Mouse (Mus musculus) right cerebral cortex, adult 18-20 months (tissue): ENCODE data around the gene 4930412O13Rik.

Experiments used
- DNase-seq: peaks from one replicate; pipeline ENCODE4 v3.0.0; 2022; ENCODE audit warnings: mixed read lengths

Gene 4930412O13Rik

DNA sequence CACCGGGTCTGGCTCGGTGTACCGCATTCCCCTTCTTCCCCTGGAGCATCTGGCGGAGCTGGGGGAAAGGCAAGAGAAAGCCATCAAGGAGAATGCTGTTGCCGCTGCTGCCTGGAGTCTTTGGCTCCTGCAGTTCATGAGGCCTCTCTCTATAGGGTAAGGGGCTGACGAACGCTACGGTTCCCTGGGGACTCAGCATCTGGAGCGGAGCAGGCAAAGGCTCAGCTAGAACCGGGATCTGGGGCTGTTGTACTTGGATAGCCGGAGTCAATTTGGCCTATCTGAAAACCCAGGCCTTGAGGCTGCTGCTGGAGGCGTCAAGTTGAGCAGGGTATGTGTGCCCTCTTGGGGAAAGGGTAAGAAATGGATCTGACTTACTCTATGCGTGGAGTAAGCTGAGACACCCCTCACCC is 565 bp downstream of the 4930412O13Rik start:
- DNase-seq, result no peak

DNA sequence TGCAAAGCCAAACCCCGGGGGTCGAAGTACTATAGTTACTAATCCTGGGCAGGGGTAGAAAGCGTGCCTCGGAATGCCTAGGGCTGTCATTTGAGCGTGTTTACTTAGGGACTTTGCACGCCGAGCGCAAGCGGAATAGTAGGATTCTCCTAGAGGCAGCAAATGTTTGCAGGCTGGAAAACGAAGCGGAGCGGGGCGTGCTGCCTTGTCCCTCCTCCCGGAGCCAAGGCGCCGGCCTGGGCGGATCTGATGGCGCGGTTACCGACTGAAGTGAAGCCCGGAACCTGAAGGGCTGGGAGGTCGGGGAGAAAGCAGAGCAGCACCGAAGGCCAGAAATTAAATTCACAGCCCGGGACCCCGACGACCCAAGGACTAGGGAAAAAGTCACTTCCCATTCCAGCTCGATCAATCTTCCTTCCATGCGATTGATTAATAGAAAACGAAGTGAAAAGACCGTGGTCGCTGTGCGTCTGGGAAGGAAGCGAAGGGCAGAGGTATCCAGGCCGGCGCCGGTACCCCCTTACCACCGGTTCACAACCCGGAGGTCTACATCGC is 1.4 kb downstream of the 4930412O13Rik start:
- DNase-seq, result no peak

DNA sequence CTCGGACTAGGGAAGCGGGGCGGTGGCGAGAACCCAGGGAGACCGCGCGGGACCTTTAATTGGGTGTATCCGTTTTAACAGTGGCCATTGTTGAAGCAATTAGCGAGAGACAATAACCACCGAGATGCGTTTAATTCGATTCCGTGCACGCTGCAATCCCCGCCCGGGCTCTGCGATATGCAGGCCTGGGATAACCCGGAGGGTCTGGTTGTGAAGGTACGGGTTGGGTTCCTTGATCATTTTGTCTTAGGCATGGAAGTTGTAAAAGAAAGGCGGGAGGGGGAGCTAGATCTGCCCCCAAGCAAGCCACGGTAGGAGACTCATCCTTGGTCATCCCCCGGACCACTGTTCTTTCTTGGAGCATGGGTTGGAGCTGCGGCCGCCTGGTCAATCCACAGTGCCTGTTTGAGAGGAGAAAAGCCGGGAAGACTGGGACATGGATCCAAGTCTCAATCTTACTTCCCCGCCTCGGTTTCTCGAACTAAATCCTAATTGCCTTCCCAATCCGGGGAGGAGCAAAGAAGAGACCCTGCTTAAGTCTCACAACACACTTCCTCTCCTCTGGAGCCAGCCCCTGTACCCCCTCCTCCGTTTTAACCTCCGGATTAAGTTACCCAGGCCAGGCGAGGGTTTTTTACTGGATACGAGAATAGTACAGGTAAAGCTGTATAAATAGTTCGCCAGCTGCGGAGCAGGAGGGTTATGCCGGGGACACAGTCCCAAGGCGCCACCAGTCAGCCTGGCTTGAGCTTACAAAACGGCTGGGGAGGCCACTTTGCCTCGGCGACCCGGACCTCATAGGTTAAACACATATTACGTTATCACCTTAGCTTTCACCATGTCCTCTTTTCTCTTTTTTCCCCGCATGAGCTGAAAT is 2.1 kb downstream of the 4930412O13Rik start:
- DNase-seq, result no peak

DNA sequence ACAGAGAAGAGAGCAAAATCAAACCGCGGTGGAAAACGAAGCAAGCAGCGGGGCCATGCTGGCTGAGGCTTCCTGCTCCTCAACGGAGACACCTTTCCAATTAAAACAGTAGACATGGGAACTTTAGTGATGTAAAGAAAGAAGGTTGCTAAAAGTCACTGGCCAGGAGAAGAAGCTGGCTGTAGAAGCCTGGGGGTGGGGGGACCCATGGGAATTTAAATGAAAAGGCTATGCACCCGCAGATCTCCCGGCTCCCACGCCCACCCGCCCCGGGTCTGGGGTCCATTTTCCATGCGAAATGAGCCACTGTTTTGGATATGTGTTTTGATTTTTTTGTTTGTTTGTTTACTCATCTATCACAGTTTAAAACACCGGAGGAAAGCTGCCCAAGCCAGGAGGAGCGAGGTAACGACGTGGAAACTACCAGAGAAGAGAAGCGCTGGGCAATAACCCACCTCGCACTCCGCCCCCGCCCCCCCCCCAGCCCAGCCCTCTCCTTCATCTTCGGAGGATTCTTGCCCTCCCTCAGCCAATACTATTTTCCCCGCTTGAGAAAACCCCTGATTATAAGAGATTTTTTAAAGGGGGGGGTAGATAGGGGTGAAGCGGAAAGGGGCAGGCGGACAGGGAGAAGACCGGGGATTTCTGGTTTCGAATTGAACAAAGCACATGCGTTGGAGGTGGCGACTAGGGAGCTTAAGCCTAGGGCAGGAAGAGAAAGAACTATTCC is 2.9 kb downstream of the 4930412O13Rik start:
- DNase-seq, result no peak

DNA sequence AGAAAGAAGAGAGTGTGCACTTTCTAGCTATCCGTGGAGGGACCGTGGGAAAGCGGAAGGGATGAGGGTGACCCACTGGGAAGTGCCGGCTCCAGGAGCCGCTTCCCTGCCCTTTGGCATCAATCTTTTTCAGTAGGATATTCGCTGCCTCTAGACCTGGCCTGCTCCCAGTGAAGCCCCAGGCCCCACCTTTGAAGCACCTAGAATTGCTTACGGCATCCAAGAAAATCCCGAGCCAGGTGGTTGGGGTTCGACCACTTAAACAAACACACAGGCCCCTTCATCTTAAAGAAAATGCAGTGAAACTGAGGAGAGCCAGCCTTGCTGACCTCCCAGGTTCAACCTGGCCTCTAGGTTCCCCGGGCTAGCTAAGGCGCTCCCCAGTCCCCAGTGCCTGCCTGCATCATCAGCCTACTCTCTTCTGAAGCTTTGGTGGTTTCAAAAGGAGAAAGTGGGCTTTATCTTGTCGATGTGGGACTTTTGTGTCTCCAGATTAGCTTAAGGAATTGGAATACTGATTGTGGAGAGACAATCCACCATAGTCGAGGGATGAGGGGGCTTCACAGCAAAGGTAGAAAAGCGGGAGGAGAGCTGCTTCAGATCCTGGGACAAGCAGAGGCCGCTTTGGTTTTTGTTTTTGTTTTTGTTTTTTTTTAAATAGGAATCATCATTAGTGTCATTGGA is 3.6 kb downstream of the 4930412O13Rik start:
- no peak for DNase-seq

DNA sequence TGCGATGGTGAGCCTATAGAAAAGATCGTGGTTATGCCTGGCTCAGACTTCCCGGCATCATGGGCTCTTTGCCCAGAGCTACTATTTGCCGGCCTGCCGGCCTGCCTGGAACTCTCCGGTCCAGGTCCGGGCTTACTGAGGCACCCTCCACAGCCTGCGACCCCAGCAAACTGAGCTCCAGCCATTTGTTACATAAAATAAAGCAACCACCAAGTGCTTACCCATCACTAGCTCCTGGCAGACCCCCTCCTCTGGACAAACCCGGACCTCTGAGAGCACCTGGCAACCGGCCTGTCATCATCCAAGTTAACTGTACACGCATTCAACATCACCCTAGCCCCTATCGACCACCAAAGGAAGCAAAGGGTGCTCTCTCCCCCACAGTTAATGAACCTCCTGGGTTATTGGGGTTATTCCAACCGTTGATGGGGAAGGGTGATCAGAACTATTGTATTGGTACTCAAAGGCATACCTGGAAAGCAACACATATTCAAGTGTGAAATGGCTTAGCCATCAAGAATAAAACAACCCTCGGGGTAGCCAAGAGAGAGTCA is 4.2 kb downstream of the 4930412O13Rik start:
- DNase-seq, result no peak

DNA sequence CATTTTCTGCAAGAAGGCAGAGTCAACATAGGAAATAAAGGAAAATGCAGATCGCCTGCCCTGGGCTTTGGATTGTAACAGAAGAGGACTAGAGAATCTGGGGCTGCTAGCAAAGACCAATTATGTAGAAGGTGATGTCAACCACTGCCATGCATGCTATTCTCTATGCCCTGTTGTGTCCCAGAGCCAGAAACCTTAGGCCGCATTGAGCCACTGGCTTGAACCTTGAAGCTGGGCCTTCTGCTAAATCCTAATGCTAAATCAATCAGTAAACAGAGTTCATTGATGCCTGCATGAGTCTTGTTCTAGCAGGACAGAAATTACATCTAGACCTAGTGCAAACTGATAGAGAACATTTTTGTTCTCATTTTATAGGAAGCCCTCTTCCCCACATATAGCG is 5.0 kb downstream of the 4930412O13Rik start:
- no peak for DNase-seq

DNA sequence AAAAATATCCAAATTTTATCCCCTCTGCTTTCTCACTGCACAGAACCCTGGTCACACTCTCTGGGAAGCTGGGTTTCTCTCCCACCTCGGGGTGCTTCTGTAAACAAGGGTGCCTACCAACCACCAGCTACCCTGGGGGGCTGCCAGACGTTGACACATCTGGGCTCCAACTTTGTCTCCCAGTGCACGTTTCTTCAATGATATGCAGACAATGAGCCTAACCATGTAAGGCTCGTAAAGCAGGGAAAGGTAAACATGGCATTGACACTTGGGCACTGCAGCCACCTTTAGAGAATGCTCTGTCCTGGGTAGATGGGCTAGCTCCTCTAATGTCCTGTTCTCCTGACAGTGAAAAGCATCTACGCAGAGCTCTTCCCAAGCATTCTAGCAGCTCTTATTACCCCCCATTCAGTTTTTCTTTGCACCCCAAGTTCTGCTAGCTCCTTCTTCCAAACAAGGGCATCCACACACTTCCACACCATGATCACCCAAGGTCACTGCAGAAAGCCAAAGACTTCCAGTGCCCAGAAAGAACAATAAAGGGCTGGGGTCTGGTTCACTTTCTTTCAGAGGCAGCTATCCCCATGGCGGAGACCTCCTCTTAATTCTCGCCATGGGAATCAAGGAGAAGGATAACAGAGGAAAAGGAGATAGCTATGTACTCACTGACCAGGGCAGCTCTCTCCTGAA is 6.0 kb downstream of the 4930412O13Rik start:
- DNase-seq, result no peak

DNA sequence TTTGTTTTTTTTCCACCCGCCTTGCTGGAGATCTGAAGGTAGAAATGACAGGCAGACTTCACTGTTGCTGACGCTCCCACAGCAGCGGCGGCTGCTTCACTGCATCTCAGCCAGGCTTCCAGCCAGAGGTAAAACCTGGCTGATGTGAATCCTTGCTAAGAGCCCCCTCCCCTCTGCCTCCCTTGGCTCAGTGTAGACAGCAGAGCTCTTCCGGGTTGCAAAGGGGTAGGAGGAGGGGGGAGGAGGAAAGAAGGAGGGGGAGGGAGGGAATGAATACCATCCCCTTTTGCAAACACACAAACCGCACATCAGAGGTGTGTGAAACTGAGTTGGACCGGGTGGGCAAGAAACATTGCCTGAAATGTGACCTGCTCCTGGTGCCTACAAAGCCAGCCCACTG is 6.6 kb downstream of the 4930412O13Rik start:
- DNase-seq, result no peak

DNA sequence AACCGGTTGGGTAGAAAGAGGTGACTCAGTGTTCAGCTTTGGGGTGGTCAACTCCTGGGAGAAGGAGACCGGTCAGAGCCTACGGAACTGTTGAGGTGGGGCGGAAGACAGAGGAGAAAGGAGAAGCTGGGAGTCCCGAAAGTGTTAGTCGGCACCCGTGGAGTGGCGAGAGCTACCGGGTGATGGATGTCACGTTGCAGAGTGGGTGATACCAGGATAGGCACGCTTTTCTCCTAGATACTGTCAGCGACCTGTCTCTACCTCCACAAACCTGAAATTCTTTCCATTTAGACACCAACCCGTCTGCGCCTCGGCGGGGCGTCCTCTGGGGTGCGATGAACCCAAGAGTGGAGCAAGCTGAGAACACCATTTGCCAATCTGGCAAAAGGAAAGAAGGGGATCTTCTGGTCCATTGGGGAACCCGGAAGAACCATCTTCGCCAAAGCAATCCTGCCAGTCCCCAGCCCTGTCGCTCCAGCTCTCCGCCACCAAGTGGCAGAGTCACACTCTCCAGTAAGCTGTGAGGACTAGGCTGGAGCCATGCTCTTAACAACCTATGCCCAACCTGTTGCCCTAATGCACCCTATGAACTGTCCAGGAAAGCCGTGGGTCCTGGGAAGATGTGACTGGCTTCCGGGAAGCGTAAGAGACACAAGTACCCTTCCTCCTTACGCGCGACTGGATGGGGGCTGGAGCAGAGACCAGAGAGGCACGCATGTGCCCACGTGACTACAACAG is 8.0 kb downstream of the 4930412O13Rik start, which contains the start of gene 9230102O04Rik:
9230102O04Rik (minus strand) TSS at position 628 of the 738 bp plus-strand sequence.
- DNase-seq, result no peak

DNA sequence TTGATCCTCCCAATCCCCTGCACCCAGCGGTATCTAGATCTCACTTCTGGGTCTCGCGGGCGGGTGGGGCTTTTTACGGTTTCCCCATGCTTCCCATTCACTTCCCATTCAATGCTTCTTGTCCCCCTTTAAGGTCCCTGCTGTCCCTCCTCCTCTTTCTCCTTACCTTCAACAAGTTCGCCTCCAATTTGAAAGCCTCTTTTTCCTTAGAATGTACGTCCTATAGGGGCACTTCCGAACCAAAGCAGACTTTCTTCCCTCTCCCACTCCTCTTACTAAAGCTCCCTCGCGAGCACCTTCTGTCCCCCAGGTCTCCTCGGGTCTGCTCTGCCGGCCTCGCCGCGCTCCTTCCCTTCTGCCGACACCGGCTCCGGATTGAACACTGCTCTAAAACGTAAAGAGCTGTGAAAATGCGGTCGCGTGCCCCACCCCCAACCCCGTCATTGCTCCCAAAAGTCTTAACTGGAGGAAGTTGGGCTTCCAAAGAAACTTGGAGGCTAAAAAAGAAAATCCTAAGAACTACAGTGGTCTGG is 8.7 kb downstream of the 4930412O13Rik start, which contains the start of gene Gata3:
Gata3 (minus strand) TSS at position 384 of the 533 bp plus-strand sequence.
- no peak for DNase-seq

DNA sequence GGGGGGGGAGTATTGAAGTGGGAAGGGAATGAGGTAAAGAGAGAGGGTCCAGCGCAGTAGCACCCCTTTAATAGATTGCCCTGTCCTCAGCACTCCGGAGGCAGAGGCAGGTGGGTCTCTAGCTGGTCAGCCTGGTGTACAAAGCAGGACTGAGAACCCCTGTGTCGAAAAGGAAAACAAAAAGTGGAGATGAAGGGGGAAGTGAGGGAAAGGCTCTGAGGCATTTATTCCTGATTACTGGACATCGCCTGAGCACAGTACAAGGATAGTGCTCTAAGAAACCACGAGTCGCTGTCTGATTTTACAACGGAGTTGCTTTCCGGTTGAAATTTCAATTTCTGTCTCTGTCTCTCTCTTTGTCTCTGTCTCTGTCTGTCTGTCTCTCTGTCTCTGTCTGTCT is 9.2 kb downstream of the 4930412O13Rik start:
- DNase-seq, result no peak

DNA sequence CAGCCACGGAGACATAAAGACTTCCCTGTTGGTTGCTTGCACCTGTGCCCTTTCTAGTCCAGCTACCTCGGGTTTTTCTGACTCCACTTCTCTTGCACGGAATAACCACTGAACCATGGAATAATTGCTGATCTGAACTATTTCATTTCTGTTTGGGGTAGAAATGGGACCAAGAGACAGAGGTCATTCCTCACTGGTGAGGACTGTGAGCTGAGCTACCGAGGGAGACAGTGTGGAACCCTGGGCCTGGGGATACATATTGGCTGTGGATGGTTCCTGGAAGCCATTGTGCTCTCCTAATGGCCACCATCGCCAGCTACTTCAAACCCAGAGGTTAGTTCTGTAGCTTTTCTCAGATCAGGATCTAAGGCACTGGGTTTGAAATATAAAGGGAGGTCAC is 9.9 kb downstream of the 4930412O13Rik start:
- DNase-seq, result no peak

DNA sequence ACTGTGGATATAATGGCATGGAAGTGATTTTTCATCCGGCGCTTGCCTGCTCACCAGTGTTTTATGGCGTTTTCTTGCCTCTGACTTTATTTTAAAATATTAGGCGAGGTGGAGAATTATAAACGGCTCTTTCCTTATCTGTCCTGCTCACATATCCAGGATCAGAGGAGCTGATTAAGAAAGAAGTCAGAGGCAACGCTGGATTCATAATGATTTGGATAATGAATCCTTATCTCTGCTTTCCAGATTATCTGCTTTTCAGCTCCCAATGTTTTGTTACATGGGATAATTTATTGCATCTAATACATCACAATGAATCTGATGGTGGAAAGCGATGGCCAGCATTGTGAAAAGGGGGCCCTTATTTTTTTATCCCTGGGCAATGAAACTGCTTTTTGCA is 11.5 kb downstream of the 4930412O13Rik start:
- DNase-seq, result no peak

DNA sequence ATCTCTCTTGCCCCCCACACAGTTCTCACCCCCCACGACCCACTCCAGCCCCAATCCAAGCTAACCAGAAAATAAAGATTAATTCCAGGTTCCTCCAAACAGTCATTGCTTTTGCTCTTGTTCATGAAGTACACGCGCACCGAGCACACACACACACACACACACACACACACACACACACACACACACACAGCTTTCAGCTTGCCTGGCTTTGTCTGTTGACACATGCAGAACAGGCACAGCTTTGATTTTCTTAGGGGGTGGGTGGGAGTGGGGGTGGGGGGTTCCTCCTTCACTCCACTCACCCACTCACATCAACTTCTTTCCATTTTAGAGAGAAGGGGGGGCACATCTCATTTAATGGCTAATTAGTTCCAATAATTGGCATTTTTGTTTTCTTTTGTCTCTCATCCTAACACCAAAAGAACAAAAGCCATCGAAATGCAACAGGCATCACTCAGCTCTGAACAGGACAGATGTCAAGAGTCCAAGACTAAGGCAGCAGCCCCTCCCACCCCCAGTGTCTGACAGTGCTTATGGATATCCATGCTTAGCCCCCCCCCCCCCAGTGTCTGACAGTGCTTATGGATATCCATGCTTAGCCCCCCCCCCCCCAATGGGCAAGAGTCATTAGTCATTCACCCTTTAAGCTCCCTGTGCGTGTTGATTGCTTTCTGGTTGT is 12.4 kb downstream of the 4930412O13Rik start:
- no peak for DNase-seq

DNA sequence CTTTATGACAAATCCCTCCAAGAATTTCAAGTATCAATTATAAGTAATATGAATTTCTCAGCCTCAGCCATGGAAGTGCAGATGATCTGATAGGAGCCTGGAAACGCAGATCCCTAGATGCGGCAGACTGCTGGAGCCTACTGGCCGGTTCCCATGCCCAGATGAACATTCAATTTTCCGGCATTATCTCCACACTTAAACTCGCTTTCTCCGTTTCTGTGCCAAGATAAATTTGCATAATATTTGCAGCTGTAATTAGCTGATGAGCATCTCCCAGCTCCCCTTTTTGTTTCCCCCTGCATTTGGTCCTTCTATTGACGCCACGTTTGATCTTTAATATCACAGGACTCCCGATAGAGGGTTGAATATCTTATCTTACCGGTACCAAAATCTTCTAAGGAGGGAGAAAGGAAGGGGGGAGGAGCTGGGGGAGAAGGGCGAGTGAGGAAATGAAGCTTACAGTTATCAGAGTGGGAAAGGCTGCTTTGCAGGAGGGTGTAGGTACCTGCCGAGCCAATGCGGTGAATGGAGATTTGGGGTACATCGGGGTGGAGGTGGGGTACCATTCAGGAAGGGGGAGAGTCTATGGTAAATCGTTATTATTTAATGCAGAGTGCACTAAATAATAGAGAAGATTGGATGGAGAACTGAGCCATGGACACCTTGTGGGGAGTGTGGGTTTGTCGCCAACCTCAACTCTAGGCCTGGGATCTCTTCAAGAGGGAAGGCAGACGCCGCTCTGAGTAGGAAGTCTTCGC is 14.0 kb downstream of the 4930412O13Rik start:
- DNase-seq, result no peak

DNA sequence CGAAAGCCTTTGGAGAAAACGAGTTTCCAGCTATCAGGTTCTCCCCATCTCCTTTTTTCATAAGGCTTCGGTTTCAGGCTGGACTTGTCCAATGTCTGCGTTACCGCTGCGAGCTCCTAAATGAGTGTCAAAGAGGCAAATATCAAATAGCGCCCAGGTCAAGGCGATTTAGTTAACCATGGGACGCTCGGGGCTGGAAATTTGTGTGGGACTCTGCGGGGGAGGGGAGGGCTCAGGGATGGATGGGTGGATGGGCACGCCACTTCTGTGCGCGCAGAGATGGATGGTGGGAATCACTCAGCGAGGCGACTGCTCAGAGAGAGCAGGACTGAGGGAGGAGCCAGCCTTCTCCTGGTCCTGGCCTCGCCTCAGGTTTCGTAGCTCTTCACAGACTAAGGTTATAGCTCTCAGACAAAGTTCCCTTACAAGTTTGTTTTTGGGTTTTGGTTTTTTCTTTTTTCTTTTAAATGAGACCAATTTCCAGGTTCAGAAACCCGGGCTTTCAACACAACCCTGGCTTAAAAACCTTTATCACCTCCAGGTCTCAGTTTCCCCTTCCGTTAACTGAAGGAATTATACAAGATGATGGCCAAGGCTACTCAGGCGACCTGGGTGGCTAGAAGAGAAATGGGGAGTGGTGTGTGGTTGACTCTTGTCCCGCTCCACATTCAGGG is 15.2 kb downstream of the 4930412O13Rik start:
- DNase-seq, result no peak

DNA sequence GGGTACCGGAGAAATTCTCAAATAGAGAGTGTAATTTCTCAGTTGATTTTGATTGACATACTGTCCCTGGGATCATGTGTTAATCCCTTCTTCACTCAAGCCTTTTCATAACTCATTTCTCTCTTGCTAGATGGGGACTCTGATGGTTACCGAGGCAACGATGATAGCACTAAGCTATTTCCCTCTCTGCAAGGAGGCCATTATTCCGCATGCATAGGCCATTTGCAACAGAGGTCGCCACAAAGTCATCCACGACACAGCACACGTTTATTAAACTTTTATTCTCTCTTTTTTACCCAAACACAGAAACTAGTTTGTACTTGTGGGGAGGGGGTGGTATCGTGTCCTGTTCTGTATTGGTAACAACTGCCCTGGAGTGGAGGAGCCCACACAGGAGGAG is 16.8 kb downstream of the 4930412O13Rik start:
- no peak for DNase-seq
